Mouse (Mus musculus): ENCODE data around the gene Gfra1. TPM values are rescaled to one million over a fixed set of nuclear protein-coding genes. Genes with fewer than 3 reads are reported as not detected.

Gene Gfra1
- 0.51 TPM for polyA plus RNA-seq (2017; shearing (Covaris generic))

GRCm38 (mm10) chr19:58455496-58456061 lies at the start of gene Gfra1:
Gene Gfra1 (minus strand): TSS chr19:58455909.

Other genes with a start within 250 kb of the Gfra1 start
- gene Ccdc172, start 56.1 kb upstream of the Gfra1 start, polyA plus RNA-seq (2017; shearing (Covaris generic)), result not detected
- gene Pnlip, start 196.6 kb upstream of the Gfra1 start, polyA plus RNA-seq (2017; shearing (Covaris generic)), result not detected

All from activated CD4-positive, CD25-positive, alpha-beta regulatory T cell, adult 9 weeks (primary cell).